Mouse (Mus musculus): ENCODE measurements around the gene Tmem161b. TPM values are rescaled to one million over a fixed set of nuclear protein-coding genes. Genes with fewer than 3 reads are reported as not detected.
"Not testable (repeated sequence)": the region's sequence is repeated elsewhere in the genome, so short reads cannot be mapped to it uniquely, and the experiment has no call there.

Gene Tmem161b
- polyA plus RNA-seq, 1 experiment from 2014 or later: 31.9 TPM

GRCm38 (mm10) chr13:84255047-84255446, 33.0 kb downstream of the Tmem161b start:
- Histone ChIP-seq H3K4me3 (replicated peaks; ENCODE audit: low read length) (no peak overlapping the region), H3K27me3 (replicated peaks; ENCODE audit: control insufficient read depth, insufficient read depth, low read length) (no peaks in the 10 kb centered on the region), H3K27ac (ENCODE audit: low read length) (no peak overlapping the region), H3K9ac (replicated peaks; ENCODE audit: low read depth, low read length) (no peak overlapping the region), H3K4me2 (ENCODE audit: low read length) (no peak overlapping the region), H3K9me3 (ENCODE audit: control insufficient read depth, low read length) (no peaks in the 10 kb centered on the region), H3K36me3 (ENCODE audit: control insufficient read depth, insufficient read depth) (peaks cover 6% of the 10 kb centered on the region), H3K4me1 (replicated peaks; ENCODE audit: control insufficient read depth, insufficient read depth, low read length) (no peaks in the 10 kb centered on the region)
- no peak for ATAC-seq
- 100% methylated on average over 1 of the region's 1 CpGs for WGBS

- H3K9ac ChIP-seq (replicated peaks; ENCODE audit: low read depth, low read length); H3K4me3 ChIP-seq (replicated peaks; ENCODE audit: low read length); H3K36me3 ChIP-seq (ENCODE audit: control insufficient read depth, insufficient read depth); H3K9me3 ChIP-seq (ENCODE audit: control insufficient read depth, low read length); H3K27me3 ChIP-seq (replicated peaks; ENCODE audit: control insufficient read depth, insufficient read depth, low read length); H3K27ac ChIP-seq (ENCODE audit: low read length); H3K4me1 ChIP-seq (replicated peaks; ENCODE audit: control insufficient read depth, insufficient read depth, low read length); ATAC-seq; H3K4me2 ChIP-seq (ENCODE audit: low read length): not testable (repeated sequence)
- 94% methylated on average over 1 of the region's 1 CpGs for WGBS
Observed at GRCm38 (mm10) chr13:84264418-84264817, 42.3 kb downstream of the Tmem161b start.

DNA sequence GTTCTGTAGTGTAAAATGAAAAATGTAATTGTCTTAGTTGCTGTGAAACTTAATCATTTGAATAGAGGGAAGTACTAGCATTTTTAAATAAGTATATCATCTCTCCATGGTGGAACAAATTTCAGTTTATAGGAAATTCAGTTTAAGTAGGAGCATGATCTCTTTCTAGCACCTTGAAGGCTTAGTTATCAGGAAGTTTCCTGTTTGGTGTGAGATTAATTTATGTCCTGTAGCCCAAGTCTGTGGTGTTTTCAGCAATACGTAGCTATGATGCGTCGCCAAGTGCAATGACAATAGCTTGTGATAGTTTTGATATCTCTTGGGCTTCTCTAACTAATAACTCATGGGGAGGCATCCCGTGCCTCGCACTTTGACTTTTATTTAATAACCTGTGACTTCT, 54.1 kb downstream of the Tmem161b start:
- 97% methylated on average over 5 of the region's 5 CpGs for WGBS
- Histone ChIP-seq H3K27ac (ENCODE audit: low read length) (no peak overlapping the region), H3K4me1 (replicated peaks; ENCODE audit: control insufficient read depth, insufficient read depth, low read length) (no peaks in the 10 kb centered on the region), H3K27me3 (replicated peaks; ENCODE audit: control insufficient read depth, insufficient read depth, low read length) (no peaks in the 10 kb centered on the region), H3K9me3 (ENCODE audit: control insufficient read depth, low read length) (no peaks in the 10 kb centered on the region), H3K36me3 (ENCODE audit: control insufficient read depth, insufficient read depth) (peaks cover 2% of the 10 kb centered on the region; the same call in 1 of the 2 replicates), H3K4me3 (replicated peaks; ENCODE audit: low read length) (no peak overlapping the region), H3K4me2 (ENCODE audit: low read length) (no peak overlapping the region), H3K9ac (replicated peaks; ENCODE audit: low read depth, low read length) (no peak overlapping the region)
- ATAC-seq: no peak

GRCm38 (mm10) chr13:84280352-84280751, 58.3 kb downstream of the Tmem161b start:
- no peaks in the 10 kb centered on the region for H3K36me3 ChIP-seq (ENCODE audit: control insufficient read depth, insufficient read depth)
- no peak overlapping the region for H3K4me2 ChIP-seq (ENCODE audit: low read length)
- no peak for ATAC-seq
- H3K4me3 ChIP-seq (replicated peaks; ENCODE audit: low read length): no peak overlapping the region
- no peak overlapping the region for H3K9ac ChIP-seq (replicated peaks; ENCODE audit: low read depth, low read length)
- 89% methylated on average over 3 of the region's 4 CpGs for WGBS
- no peaks in the 10 kb centered on the region for H3K27me3 ChIP-seq (replicated peaks; ENCODE audit: control insufficient read depth, insufficient read depth, low read length)
- peaks cover 6% of the 10 kb centered on the region; the same call in 1 of the 2 replicates for H3K4me1 ChIP-seq (replicated peaks; ENCODE audit: control insufficient read depth, insufficient read depth, low read length)
- H3K27ac ChIP-seq (ENCODE audit: low read length): no peak overlapping the region
- H3K9me3 ChIP-seq (ENCODE audit: control insufficient read depth, low read length): peaks cover 3% of the 10 kb centered on the region

DNA sequence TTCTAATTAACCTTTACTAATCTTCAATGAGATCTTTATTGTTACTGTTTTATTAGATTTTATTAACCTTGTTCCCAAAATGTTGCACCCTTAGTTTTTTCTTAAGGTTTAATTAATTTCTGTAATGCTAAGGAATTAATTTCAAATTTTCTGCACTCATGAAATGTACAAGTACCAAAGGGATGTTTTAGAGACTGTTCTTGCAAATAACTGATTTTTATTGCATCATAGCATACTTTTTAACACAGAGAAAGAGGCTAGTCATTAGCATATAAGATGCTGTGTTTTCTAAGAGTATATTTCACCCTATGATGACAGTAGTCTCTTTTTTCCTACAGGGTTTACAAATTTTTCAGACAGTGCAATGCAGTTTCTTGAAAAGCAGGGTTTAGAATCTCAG, 60.9 kb downstream of the Tmem161b start:
- ATAC-seq: no peak

DNA sequence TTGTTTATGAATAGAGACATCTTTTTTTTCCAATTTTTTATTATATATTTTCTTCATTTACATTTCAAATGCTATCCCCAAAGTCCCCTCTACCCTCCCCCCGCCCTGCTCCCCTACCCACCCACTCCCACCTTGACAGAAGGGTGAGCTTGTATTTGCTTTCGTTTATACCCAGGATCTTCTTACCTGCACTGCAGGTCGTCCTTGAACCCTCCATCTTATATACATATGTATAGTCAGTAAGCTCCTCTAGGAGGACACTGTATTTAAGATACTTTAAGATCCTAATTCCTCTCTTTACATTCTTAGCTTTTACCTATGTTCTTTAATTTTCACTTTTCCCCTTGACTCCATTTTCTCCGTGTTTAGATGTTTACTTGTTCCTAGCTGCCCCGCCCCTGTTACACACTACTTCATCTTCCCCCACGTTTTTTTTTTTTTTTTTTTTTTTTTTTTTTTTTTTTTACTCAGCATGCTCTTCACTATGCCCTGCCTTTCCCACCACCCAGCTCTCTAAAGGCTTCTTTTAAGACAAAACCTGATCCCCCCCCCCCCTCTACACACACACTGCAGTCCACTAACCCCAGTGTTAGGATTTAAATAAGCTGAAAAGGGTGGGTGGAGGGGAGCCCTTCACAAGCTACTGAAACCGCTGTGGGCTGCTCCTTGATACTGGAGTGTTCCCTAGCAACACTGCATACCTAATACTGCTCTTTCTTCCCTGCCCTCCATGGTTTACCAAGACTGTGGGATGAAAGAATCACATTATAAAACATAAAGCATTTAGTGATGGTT, 62.9 kb downstream of the Tmem161b start:
- Histone ChIP-seq H3K4me1 (replicated peaks; ENCODE audit: control insufficient read depth, insufficient read depth, low read length) (peaks cover 10% of the 10 kb centered on the region; the same call in 1 of the 2 replicates), H3K4me3 (replicated peaks; ENCODE audit: low read length) (no peak overlapping the region), H3K9ac (replicated peaks; ENCODE audit: low read depth, low read length) (no peak overlapping the region; the same call in 1 of the 2 replicates), H3K27me3 (replicated peaks; ENCODE audit: control insufficient read depth, insufficient read depth, low read length) (no peaks in the 10 kb centered on the region), H3K9me3 (ENCODE audit: control insufficient read depth, low read length) (peaks cover 3% of the 10 kb centered on the region), H3K4me2 (ENCODE audit: low read length) (peak overlapping the region; percentile 30), H3K36me3 (ENCODE audit: control insufficient read depth, insufficient read depth) (no peaks in the 10 kb centered on the region), H3K27ac (ENCODE audit: low read length) (peak overlapping the region; percentile 81)
- peak; percentile 98 for ATAC-seq
- WGBS: 6% methylated on average over 7 of the region's 7 CpGs

More for the DNA sequence above, 60.9 kb downstream of the Tmem161b start:
- H3K4me2 ChIP-seq (ENCODE audit: low read length): no peak overlapping the region
- H3K4me3 ChIP-seq (replicated peaks; ENCODE audit: low read length): no peak overlapping the region
- peaks cover 10% of the 10 kb centered on the region; the same call in 1 of the 2 replicates for H3K4me1 ChIP-seq (replicated peaks; ENCODE audit: control insufficient read depth, insufficient read depth, low read length)
- peaks cover 3% of the 10 kb centered on the region for H3K9me3 ChIP-seq (ENCODE audit: control insufficient read depth, low read length)
- no peak overlapping the region for H3K9ac ChIP-seq (replicated peaks; ENCODE audit: low read depth, low read length)
- H3K27me3 ChIP-seq (replicated peaks; ENCODE audit: control insufficient read depth, insufficient read depth, low read length): no peaks in the 10 kb centered on the region
- H3K27ac ChIP-seq (ENCODE audit: low read length): no peak overlapping the region
- no peaks in the 10 kb centered on the region for H3K36me3 ChIP-seq (ENCODE audit: control insufficient read depth, insufficient read depth)

GRCm38 (mm10) chr13:84285559-84285945, 63.5 kb downstream of the Tmem161b start:
- Histone ChIP-seq H3K27me3 (replicated peaks; ENCODE audit: control insufficient read depth, insufficient read depth, low read length) (no peaks in the 10 kb centered on the region), H3K9me3 (ENCODE audit: control insufficient read depth, low read length) (peaks cover 3% of the 10 kb centered on the region), H3K27ac (ENCODE audit: low read length) (peak overlapping the region; percentile 81), H3K9ac (replicated peaks; ENCODE audit: low read depth, low read length) (no peak overlapping the region; the same call in 1 of the 2 replicates), H3K4me2 (ENCODE audit: low read length) (peak overlapping the region; percentile 30), H3K4me1 (replicated peaks; ENCODE audit: control insufficient read depth, insufficient read depth, low read length) (peaks cover 10% of the 10 kb centered on the region; the same call in 1 of the 2 replicates), H3K36me3 (ENCODE audit: control insufficient read depth, insufficient read depth) (peaks cover 1% of the 10 kb centered on the region; the same call in 1 of the 2 replicates), H3K4me3 (replicated peaks; ENCODE audit: low read length) (no peak overlapping the region)
- ATAC-seq: peak; percentile 93
- WGBS: 5% methylated on average over 3 of the region's 3 CpGs

GRCm38 (mm10) chr13:84299445-84300053, 77.5 kb downstream of the Tmem161b start:
- no peak for ATAC-seq
- peaks cover 15% of the 10 kb centered on the region for H3K36me3 ChIP-seq (ENCODE audit: control insufficient read depth, insufficient read depth)
- H3K9me3 ChIP-seq (ENCODE audit: control insufficient read depth, low read length): no peaks in the 10 kb centered on the region
- no peak overlapping the region for H3K27ac ChIP-seq (ENCODE audit: low read length)
- no peaks in the 10 kb centered on the region for H3K4me1 ChIP-seq (replicated peaks; ENCODE audit: control insufficient read depth, insufficient read depth, low read length)
- 66% methylated on average over 2 of the region's 2 CpGs for WGBS
- H3K4me3 ChIP-seq (replicated peaks; ENCODE audit: low read length): no peak overlapping the region
- no peak overlapping the region for H3K9ac ChIP-seq (replicated peaks; ENCODE audit: low read depth, low read length)
- no peaks in the 10 kb centered on the region for H3K27me3 ChIP-seq (replicated peaks; ENCODE audit: control insufficient read depth, insufficient read depth, low read length)
- no peak overlapping the region for H3K4me2 ChIP-seq (ENCODE audit: low read length)

DNA sequence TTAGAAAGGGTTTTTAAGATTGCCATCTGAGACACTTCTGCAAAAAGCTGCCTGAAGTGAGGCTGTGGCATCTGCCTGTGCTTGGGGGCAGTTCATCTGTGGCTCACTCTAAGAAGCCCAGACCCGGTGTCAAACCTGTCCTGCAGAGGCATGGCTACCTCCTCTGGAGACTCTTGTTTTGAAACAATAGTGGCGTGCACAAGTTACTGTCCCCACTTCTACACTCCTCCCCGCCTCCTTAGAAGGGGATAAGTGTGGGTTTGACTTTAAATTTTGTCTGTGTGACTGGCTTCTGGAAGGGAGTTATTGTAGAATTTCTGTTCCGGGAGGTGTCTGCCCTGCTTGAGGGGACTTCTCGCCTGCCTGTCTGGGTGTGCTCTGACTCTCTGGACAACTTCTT, 121.2 kb downstream of the Tmem161b start:
- H3K9ac ChIP-seq (replicated peaks; ENCODE audit: low read depth, low read length): peak overlapping the region; percentile 67
- no peak overlapping the region for H3K4me3 ChIP-seq (replicated peaks; ENCODE audit: low read length)
- peaks cover 31% of the 10 kb centered on the region for H3K4me1 ChIP-seq (replicated peaks; ENCODE audit: control insufficient read depth, insufficient read depth, low read length)
- H3K36me3 ChIP-seq (ENCODE audit: control insufficient read depth, insufficient read depth): no peaks in the 10 kb centered on the region
- H3K9me3 ChIP-seq (ENCODE audit: control insufficient read depth, low read length): no peaks in the 10 kb centered on the region
- H3K27me3 ChIP-seq (replicated peaks; ENCODE audit: control insufficient read depth, insufficient read depth, low read length): no peaks in the 10 kb centered on the region
- peak overlapping the region; percentile 100 for H3K27ac ChIP-seq (ENCODE audit: low read length)
- 32% methylated on average over 5 of the region's 5 CpGs for WGBS
- ATAC-seq: no peak
- H3K4me2 ChIP-seq (ENCODE audit: low read length): peak overlapping the region; percentile 88

All from forebrain, embryonic 16.5 days (tissue).